In the genomic region with DNA sequence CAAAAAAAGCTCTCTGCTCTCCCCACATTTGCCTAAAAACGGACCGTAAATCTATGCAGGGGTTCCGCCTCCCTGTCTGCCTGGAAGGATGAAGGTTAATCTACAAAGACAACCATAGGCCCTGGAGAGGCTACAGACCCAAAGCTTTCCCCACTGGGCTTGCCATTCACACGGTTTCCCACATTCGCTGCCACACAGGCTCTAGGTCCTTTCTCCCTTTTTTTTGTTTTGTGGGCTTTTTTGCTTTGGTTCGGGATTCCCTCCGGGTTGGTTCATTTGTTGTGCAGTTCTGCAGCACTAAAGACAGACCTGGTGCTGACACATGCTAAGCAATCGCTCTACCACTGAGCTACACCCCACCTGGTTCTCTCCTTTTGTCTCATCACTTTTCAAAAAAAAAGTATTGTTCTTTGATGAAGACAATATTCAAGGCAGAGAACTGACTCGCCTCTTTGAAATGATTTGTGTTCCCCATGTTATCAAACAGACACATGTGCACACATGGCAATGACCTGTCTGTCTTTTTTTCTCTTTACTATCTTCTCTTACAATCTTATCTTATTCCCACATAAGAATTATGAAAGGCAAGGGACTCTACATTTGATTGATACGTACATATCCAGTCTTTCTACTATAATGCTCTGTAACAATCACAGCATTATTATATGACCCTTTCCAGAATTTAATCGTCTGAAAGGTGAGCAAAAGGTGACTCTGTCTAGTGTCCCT, we compare ENCODE assay signal across 22 mouse cellular contexts. TPM values are rescaled to one million over a fixed set of nuclear protein-coding genes. Genes with fewer than 3 reads are reported as not detected.
DNase-seq lines count a peak whose midpoint lies in the region; ATAC-seq and TF ChIP-seq lines count a peak whose summit lies in the region.
"Had no signal": no experiment of that assay in that cellular context is flagged by ENCODE, and none has a peak within 500 bp of the region (broad histone marks: within the 10 kb centered on the region; RNA-seq: fewer than 3 reads in every experiment).

No protein-coding gene starts in this region.

- H3K4me1 ChIP-seq in heart, embryonic 12.5 days (replicated peaks) = peaks cover 14% of the 10 kb centered on the region
- peaks cover 4 to 20% of the 10 kb centered on the region in 2 experiments for H3K4me1 ChIP-seq in MEL (ENCODE audit: control insufficient read depth in 1 of 2, insufficient read depth in 2 of 2, low read length in 2 of 2)
- H3K4me1 ChIP-seq: forebrain, embryonic 13.5 days had no signal

- no peak for TF ChIP-seq RAD21 in MEL (IDR thresholded peaks at IDR 0.05; ENCODE audit: low read depth, low read length)

- no peak for ATAC-seq in heart, embryonic 12.5 days (ENCODE audit: insufficient number of reproducible peaks, low FRiP score)
- ATAC-seq: forebrain, embryonic 13.5 days; forebrain, embryonic 15.5 days; forebrain, postnatal 0 days had no signal

- H3K27ac ChIP-seq in heart, embryonic 12.5 days (ENCODE audit: poor library complexity, severe bottlenecking) = no peak overlapping the region
- H3K27ac ChIP-seq in MEL (ENCODE audit: control insufficient read depth, low read depth, low read length) = no peak overlapping the region
- H3K27ac ChIP-seq: embryonic facial prominence, embryonic 10.5 days; embryonic facial prominence, embryonic 12.5 days; forebrain, embryonic 13.5 days; forebrain, embryonic 15.5 days had no signal

- H3K4me3 ChIP-seq in heart, embryonic 12.5 days = no peak overlapping the region
- no peak overlapping the region for H3K4me3 ChIP-seq in MEL (ENCODE audit: control insufficient read depth in 1 of 2, insufficient read depth in 1 of 2, low read depth in 2 of 2, low read length in 2 of 2)
- H3K4me3 ChIP-seq: embryonic facial prominence, embryonic 10.5 days; embryonic facial prominence, embryonic 12.5 days; forebrain, embryonic 13.5 days; forebrain, embryonic 15.5 days had no signal

- TF ChIP-seq CTCF in MEL (IDR thresholded peaks at IDR 0.05 in 2 of 3, conservative IDR thresholded peaks at IDR 0.05 in 1 of 3; ENCODE audit: control insufficient read depth in 1 of 3, insufficient read depth in 1 of 3, low read depth in 2 of 3, low read length in 3 of 3, poor library complexity in 1 of 3, severe bottlenecking in 1 of 3) = no peak

- no peak overlapping the region for H3K4me2 ChIP-seq in heart, embryonic 12.5 days
- H3K4me2 ChIP-seq: embryonic facial prominence, embryonic 12.5 days; forebrain, embryonic 13.5 days; forebrain, embryonic 15.5 days had no signal

- peaks cover 20% of the 10 kb centered on the region for H3K79me2 ChIP-seq in MEL (ENCODE audit: control insufficient read depth, insufficient read depth, low read length, poor library complexity)

- H3K9me3 ChIP-seq in heart, embryonic 12.5 days (replicated peaks) = peaks cover 3% of the 10 kb centered on the region; the same call in 1 of the 2 replicates
- no peaks in the 10 kb centered on the region for H3K9me3 ChIP-seq in MEL (replicated peaks; ENCODE audit: insufficient read depth, low read length)
- H3K9me3 ChIP-seq: embryonic facial prominence, embryonic 10.5 days; forebrain, embryonic 15.5 days; G1E had no signal

- no peak for TF ChIP-seq POLR2A in MEL (IDR thresholded peaks at IDR 0.05; ENCODE audit: control insufficient read depth in 1 of 2, insufficient read depth in 1 of 2, low read depth in 1 of 2, low read length in 2 of 2, poor library complexity in 1 of 2)

- DNase-seq in heart, adult 11 months = peak; percentile 65
- DNase-seq in A20 (ENCODE audit: low read depth, low spot score) = peak; percentile 53
- DNase-seq in MEL (ENCODE audit: low read depth, low spot score) = no peak
- no peak for DNase-seq in cerebellum, postnatal 10 days
- DNase-seq: adrenal gland, adult 2 months; adrenal gland, postnatal 10 days; adrenal gland, postnatal 25 days; cerebellum, adult 11 months; cerebellum, adult 18-20 months; cerebellum, adult 8-10 months; cerebellum, adult 9-11 months; cerebellum, postnatal 25 days; forebrain, postnatal 0 days had no signal

- TF ChIP-seq EP300 in MEL (IDR thresholded peaks at IDR 0.05; ENCODE audit: low read depth in 1 of 2, low read length in 2 of 2) = peak in 1 of 2 experiments; percentile 26; a peak in 1 of 4 replicates

- H3K27me3 ChIP-seq in heart, embryonic 12.5 days (replicated peaks) = peaks cover 17% of the 10 kb centered on the region
- H3K27me3 ChIP-seq in MEL (ENCODE audit: control insufficient read depth in 1 of 2, insufficient read depth in 2 of 2, low read length in 2 of 2) = no peaks in the 10 kb centered on the region
- H3K27me3 ChIP-seq: embryonic facial prominence, embryonic 12.5 days; forebrain, embryonic 13.5 days; forebrain, embryonic 15.5 days had no signal

- peaks cover 6% of the 10 kb centered on the region for H3K36me3 ChIP-seq in heart, embryonic 12.5 days
- peaks cover 28 to 30% of the 10 kb centered on the region in 2 experiments for H3K36me3 ChIP-seq in MEL (ENCODE audit: control insufficient read depth in 1 of 2, insufficient read depth in 2 of 2, low read length in 2 of 2)
- H3K36me3 ChIP-seq: forebrain, embryonic 15.5 days had no signal

- WGBS in heart, embryonic 12.5 days = 85% methylated on average over 11 of the region's 11 CpGs

- H3K9ac ChIP-seq in heart, embryonic 12.5 days = no peak overlapping the region
- no peak overlapping the region for H3K9ac ChIP-seq in MEL (ENCODE audit: control insufficient read depth, low read depth, low read length, poor library complexity, severe bottlenecking)
- H3K9ac ChIP-seq: embryonic facial prominence, embryonic 12.5 days; forebrain, embryonic 13.5 days; forebrain, embryonic 15.5 days; forebrain, postnatal 0 days had no signal

TF ChIP-seq in MEL, 35 proteins besides CTCF, POLR2A, EP300 and RAD21:
- TF ChIP-seq SIN3A (IDR thresholded peaks at IDR 0.05; ENCODE audit: low read length) (peak; percentile 36; the same call in 1 of the 2 replicates), ETS1 (IDR thresholded peaks at IDR 0.05; ENCODE audit: low read depth, low read length) (peak; percentile 24; the same call in 1 of the 2 replicates), NRF1 (IDR thresholded peaks at IDR 0.05; ENCODE audit: insufficient read depth, low read depth, low read length, poor library complexity, severe bottlenecking) (no peak), RCOR1 (IDR thresholded peaks at IDR 0.05; ENCODE audit: low read depth, low read length) (peak; percentile 45; the same call in 1 of the 2 replicates), E2F4 (IDR thresholded peaks at IDR 0.05; ENCODE audit: borderline replicate concordance, low read depth, low read length) (no peak), GATA1 (IDR thresholded peaks at IDR 0.05; ENCODE audit: low read depth, low read length) (peak; percentile 72), POLR2AphosphoS5 (IDR thresholded peaks at IDR 0.05; ENCODE audit: borderline replicate concordance, low read depth, low read length) (no peak), TCF12 (IDR thresholded peaks at IDR 0.05; ENCODE audit: low read depth, low read length) (peak; percentile 55; the same call in 1 of the 2 replicates)

RNA-seq across cellular contexts. Expression of gene Ermp1, which starts 4.9 kb away (rescaled TPM):
- 9.7 and 10.7 TPM in 2 replicates for polyA plus RNA-seq in heart, embryonic 12.5 days (2016; fragmentation: Nextera tagmentation; extraction: Ambion mirVana)
- 62.3 and 68.4 TPM in 2 replicates for total RNA-seq in MEL (2012; rRNA removed)
- polyA plus RNA-seq in MEL (2012; ENCODE audit: insufficient read depth in 1 of 2, insufficient read length in 2 of 2, low read depth in 1 of 2, low replicate concordance in 2 of 2, missing spikeins in 1 of 2) = 100 to 1,000 TPM in 1 of 2 experiments, 10 to 100 TPM in 1; 82.0 to 167 TPM

RNA-seq across cellular contexts. Expression of gene Mlana, which starts 54.3 kb away (rescaled TPM):
- 0.57 and 0.70 TPM in 2 replicates for polyA plus RNA-seq in heart, embryonic 12.5 days (2016; fragmentation: Nextera tagmentation; extraction: Ambion mirVana)
- 0.27 and 0.69 TPM in 2 replicates for total RNA-seq in MEL (2012; rRNA removed)
- under 1 TPM in 1 of 2 experiments, not detected in 1; 0.78 TPM for polyA plus RNA-seq in MEL (2012; ENCODE audit: insufficient read depth in 1 of 2, insufficient read length in 2 of 2, low read depth in 1 of 2, low replicate concordance in 2 of 2, missing spikeins in 1 of 2)
- total RNA-seq: adrenal gland, adult 2 months; adrenal gland, postnatal 10 days; adrenal gland, postnatal 25 days; adrenal gland, postnatal 4 days; forebrain, postnatal 0 days; G1E had no signal
- polyA plus RNA-seq: adrenal gland, adult 2 months; C2C12; cortical plate, adult 2 months; forebrain, embryonic 13.5 days; forebrain, embryonic 15.5 days; forebrain, postnatal 0 days; G1E had no signal

Comparison
In these comparisons a context has a peak if more than half of its experiments do, and no peak if none do; other contexts are left out.
1. DNase-seq: peak in heart, adult 11 months (single experiment) and A20 (single experiment); none in MEL (single experiment) and cerebellum, postnatal 10 days (0 of 2).